In genomic region chr14:101951107-101951506, GRCm38 (mm10) we compare ENCODE assay signal across 21 mouse cellular contexts.
A peak's percentile ranks its signal among the peaks of the same experiment; 100 is the strongest.
DNase-seq lines count a peak whose midpoint lies in the region; ATAC-seq and TF ChIP-seq lines count a peak whose summit lies in the region.
"Had no signal": no experiment of that assay in that cellular context is flagged by ENCODE, and none has a peak within 500 bp of the region (broad histone marks: within the 10 kb centered on the region; RNA-seq: fewer than 3 reads in every experiment).

No protein-coding gene starts in this region.

- 90% methylated on average over 6 of the region's 6 CpGs for WGBS in midbrain, embryonic 11.5 days
- 63% methylated on average over 6 of the region's 6 CpGs for WGBS in midbrain, postnatal 0 days
- 49% methylated on average over 6 of the region's 6 CpGs for WGBS in kidney, embryonic 16.5 days
- 44% methylated on average over 6 of the region's 6 CpGs for whole genome bisulfite sequencing in neural tube, embryonic 13.5 days
- 83% methylated on average over 6 of the region's 6 CpGs for WGBS in forebrain, embryonic 14.5 days

- no peaks in the 10 kb centered on the region for H3K36me3 ChIP-seq in midbrain, embryonic 11.5 days (ENCODE audit: control insufficient read depth, insufficient read depth, low read length)
- no peaks in the 10 kb centered on the region for H3K36me3 ChIP-seq in midbrain, postnatal 0 days (ENCODE audit: insufficient read depth, low read length)
- no peaks in the 10 kb centered on the region for H3K36me3 ChIP-seq in kidney, embryonic 16.5 days (ENCODE audit: insufficient read depth, low read length)
- no peaks in the 10 kb centered on the region for H3K36me3 ChIP-seq in neural tube, embryonic 13.5 days
- H3K36me3 ChIP-seq in forebrain, embryonic 14.5 days (ENCODE audit: control insufficient read depth, insufficient read depth, low read length) = no peaks in the 10 kb centered on the region
- H3K36me3 ChIP-seq: forebrain, embryonic 12.5 days; intestine, embryonic 15.5 days; limb, embryonic 13.5 days; lung, embryonic 15.5 days had no signal

- ATAC-seq in midbrain, embryonic 11.5 days (ENCODE audit: low FRiP score) = no peak
- ATAC-seq in midbrain, postnatal 0 days (ENCODE audit: low FRiP score) = no peak
- ATAC-seq in kidney, embryonic 16.5 days (ENCODE audit: low FRiP score, low TSS enrichment) = peak; percentile 75
- ATAC-seq in neural tube, embryonic 13.5 days (ENCODE audit: low read depth) = peak; percentile 47; the same call in 1 of the 2 replicates
- ATAC-seq in forebrain, embryonic 14.5 days = no peak
- ATAC-seq: intestine, embryonic 15.5 days had no signal

- H3K9me3 ChIP-seq in midbrain, embryonic 11.5 days (ENCODE audit: control insufficient read depth, low read length) = no peaks in the 10 kb centered on the region
- no peaks in the 10 kb centered on the region for H3K9me3 ChIP-seq in midbrain, postnatal 0 days (ENCODE audit: low read length)
- no peaks in the 10 kb centered on the region for H3K9me3 ChIP-seq in kidney, embryonic 16.5 days (ENCODE audit: low read length)
- no peaks in the 10 kb centered on the region for H3K9me3 ChIP-seq in neural tube, embryonic 13.5 days
- H3K9me3 ChIP-seq in forebrain, embryonic 14.5 days (replicated peaks; ENCODE audit: control insufficient read depth, low read length) = no peaks in the 10 kb centered on the region
- H3K9me3 ChIP-seq: forebrain, embryonic 12.5 days; intestine, embryonic 15.5 days; limb, embryonic 13.5 days; lung, embryonic 15.5 days had no signal

- TF ChIP-seq CTCF in midbrain, postnatal 0 days (IDR thresholded peaks at IDR 0.05) = no peak

- no peak overlapping the region for H3K4me3 ChIP-seq in midbrain, embryonic 11.5 days (ENCODE audit: low read depth, low read length)
- no peak overlapping the region for H3K4me3 ChIP-seq in midbrain, postnatal 0 days (ENCODE audit: low read depth, low read length)
- no peak overlapping the region for H3K4me3 ChIP-seq in kidney, embryonic 16.5 days (ENCODE audit: low read length)
- no peak overlapping the region for H3K4me3 ChIP-seq in neural tube, embryonic 13.5 days
- no peak overlapping the region for H3K4me3 ChIP-seq in forebrain, embryonic 14.5 days (ENCODE audit: low read depth, low read length)
- H3K4me3 ChIP-seq: forebrain, embryonic 12.5 days; heart, adult 2 months; intestine, embryonic 15.5 days; layer of hippocampus, adult 2 months; limb, embryonic 13.5 days; lung, embryonic 15.5 days; myocyte had no signal

- no peaks in the 10 kb centered on the region for H3K27me3 ChIP-seq in midbrain, embryonic 11.5 days (ENCODE audit: control insufficient read depth, insufficient read depth, low read length)
- H3K27me3 ChIP-seq in midbrain, postnatal 0 days (ENCODE audit: insufficient read depth, low read length) = no peaks in the 10 kb centered on the region
- no peaks in the 10 kb centered on the region for H3K27me3 ChIP-seq in kidney, embryonic 16.5 days (ENCODE audit: insufficient read depth, low read length)
- no peaks in the 10 kb centered on the region for H3K27me3 ChIP-seq in neural tube, embryonic 13.5 days
- no peaks in the 10 kb centered on the region for H3K27me3 ChIP-seq in forebrain, embryonic 14.5 days (replicated peaks; ENCODE audit: control insufficient read depth, insufficient read depth, low read length)
- H3K27me3 ChIP-seq: CH12.LX; forebrain, embryonic 12.5 days; intestine, embryonic 15.5 days; limb, embryonic 13.5 days; lung, embryonic 15.5 days had no signal

- H3K4me2 ChIP-seq in midbrain, embryonic 11.5 days = no peak overlapping the region
- H3K4me2 ChIP-seq in midbrain, postnatal 0 days (ENCODE audit: low read depth, low read length, poor library complexity, severe bottlenecking) = no peak overlapping the region
- no peak overlapping the region for H3K4me2 ChIP-seq in kidney, embryonic 16.5 days (replicated peaks; ENCODE audit: low read depth, low read length)
- H3K4me2 ChIP-seq in neural tube, embryonic 13.5 days = no peak overlapping the region
- no peak overlapping the region for H3K4me2 ChIP-seq in forebrain, embryonic 14.5 days (ENCODE audit: low read length)
- H3K4me2 ChIP-seq: forebrain, embryonic 12.5 days; intestine, embryonic 15.5 days; limb, embryonic 13.5 days; lung, embryonic 15.5 days had no signal

- peak; percentile 33 for DNase-seq in midbrain, embryonic 11.5 days (ENCODE audit: low spot score, missing footprints)
- no peak for DNase-seq in midbrain, postnatal 0 days (ENCODE audit: low spot score)
- peak; percentile 58 for DNase-seq in kidney, adult 18-20 months
- no peak for DNase-seq in right cerebral cortex, postnatal 14 days
- no peak for DNase-seq in forebrain, embryonic 14.5 days (ENCODE audit: low spot score)
- DNase-seq: cerebellum, adult 18-20 months; heart, adult 2 months; layer of hippocampus, postnatal 36 days; lung, postnatal 4 days; thymus, adult 18-20 months; thymus, postnatal 4 days had no signal

- H3K4me1 ChIP-seq in midbrain, embryonic 11.5 days (ENCODE audit: control insufficient read depth, insufficient read depth, low read length) = no peaks in the 10 kb centered on the region
- H3K4me1 ChIP-seq in midbrain, postnatal 0 days (ENCODE audit: insufficient read depth, low read length) = no peaks in the 10 kb centered on the region
- 0 out of 2 replicates have a peak, but pooled peaks cover 3% of the 10 kb centered on the region for H3K4me1 ChIP-seq in kidney, embryonic 16.5 days (ENCODE audit: insufficient read depth, low read length)
- peaks cover 8% of the 10 kb centered on the region for H3K4me1 ChIP-seq in neural tube, embryonic 13.5 days (replicated peaks)
- H3K4me1 ChIP-seq in forebrain, embryonic 14.5 days (ENCODE audit: control insufficient read depth, insufficient read depth, low read length) = no peaks in the 10 kb centered on the region
- H3K4me1 ChIP-seq: forebrain, embryonic 12.5 days; intestine, embryonic 15.5 days; lung, embryonic 15.5 days had no signal

- H3K27ac ChIP-seq in midbrain, embryonic 11.5 days (ENCODE audit: low read depth, low read length) = no peak overlapping the region
- no peak overlapping the region for H3K27ac ChIP-seq in midbrain, postnatal 0 days (ENCODE audit: low read depth, low read length)
- peak overlapping the region; percentile 11; the same call in 1 of the 2 replicates for H3K27ac ChIP-seq in kidney, embryonic 16.5 days (ENCODE audit: low read length)
- peak overlapping the region; percentile 34; the same call in 1 of the 2 replicates for H3K27ac ChIP-seq in neural tube, embryonic 13.5 days (replicated peaks)
- H3K27ac ChIP-seq in forebrain, embryonic 14.5 days (ENCODE audit: low read depth, low read length) = no peak overlapping the region
- H3K27ac ChIP-seq: forebrain, embryonic 12.5 days; heart, adult 2 months; intestine, embryonic 15.5 days; layer of hippocampus, adult 2 months; limb, embryonic 13.5 days; liver, embryonic 14.5 days; lung, embryonic 15.5 days had no signal

- no peak overlapping the region for H3K9ac ChIP-seq in midbrain, embryonic 11.5 days (ENCODE audit: low read length)
- H3K9ac ChIP-seq in midbrain, postnatal 0 days (replicated peaks; ENCODE audit: low read length, poor library complexity, severe bottlenecking) = no peak overlapping the region
- H3K9ac ChIP-seq in kidney, embryonic 16.5 days (replicated peaks; ENCODE audit: low read length) = no peak overlapping the region
- no peak overlapping the region for H3K9ac ChIP-seq in neural tube, embryonic 13.5 days
- H3K9ac ChIP-seq in forebrain, embryonic 14.5 days (ENCODE audit: low read length) = no peak overlapping the region
- H3K9ac ChIP-seq: forebrain, embryonic 12.5 days; intestine, embryonic 15.5 days; limb, embryonic 13.5 days; liver, embryonic 14.5 days; lung, embryonic 15.5 days had no signal

Comparison
In these comparisons a context has a peak if more than half of its experiments do, and no peak if none do; other contexts are left out.
1. DNase-seq: peak in midbrain, embryonic 11.5 days (single experiment) and kidney, adult 18-20 months (single experiment); none in midbrain, postnatal 0 days (single experiment), right cerebral cortex, postnatal 14 days (single experiment) and forebrain, embryonic 14.5 days (single experiment).
2. ATAC-seq: peak in kidney, embryonic 16.5 days (single experiment) and neural tube, embryonic 13.5 days (single experiment); none in midbrain, embryonic 11.5 days (single experiment), midbrain, postnatal 0 days (single experiment) and forebrain, embryonic 14.5 days (single experiment).
3. H3K27ac ChIP-seq: peak in kidney, embryonic 16.5 days (single experiment) and neural tube, embryonic 13.5 days (single experiment); none in midbrain, embryonic 11.5 days (single experiment), midbrain, postnatal 0 days (single experiment) and forebrain, embryonic 14.5 days (single experiment).